Mouse (Mus musculus): ENCODE results near the gene Gm37240. TPM values are rescaled to one million over a fixed set of nuclear protein-coding genes. Genes with fewer than 3 reads are reported as not detected.

Gene Gm37240
- polyA plus RNA-seq, 1 experiment from 2014 or later = 0.93 TPM

DNA sequence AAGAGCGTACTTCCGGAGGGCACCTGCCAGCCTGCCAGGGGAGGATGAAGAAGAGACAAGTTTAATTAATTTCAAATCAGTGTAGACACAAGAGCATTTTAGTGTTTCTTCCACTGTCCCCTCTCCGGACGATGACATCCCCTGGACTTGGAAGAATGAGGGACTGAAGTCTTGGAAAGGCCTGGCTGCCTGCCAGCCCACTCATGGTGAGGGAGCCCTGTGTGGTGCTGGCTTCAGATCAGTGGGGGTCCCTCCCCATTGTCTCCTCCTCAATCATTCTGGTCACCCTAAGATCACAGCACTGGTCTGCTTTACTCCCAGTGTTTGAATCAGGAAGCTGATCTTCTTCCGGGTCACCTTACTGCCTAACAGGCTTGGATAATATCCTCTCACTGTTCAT is 1185.4 kb downstream of the Gm37240 start:
- no peak for ATAC-seq
- 52% methylated on average over 5 of the region's 5 CpGs for WGBS
- Histone ChIP-seq H3K4me1 (ENCODE audit: control insufficient read depth, insufficient read depth, low read depth, low read length) (no peaks in the 10 kb centered on the region), H3K4me3 (ENCODE audit: low read length) (no peak overlapping the region), H3K9me3 (ENCODE audit: control insufficient read depth, low read length) (no peaks in the 10 kb centered on the region), H3K9ac (ENCODE audit: low read depth, low read length) (no peak overlapping the region), H3K27me3 (replicated peaks; ENCODE audit: control insufficient read depth, insufficient read depth, low read length) (no peaks in the 10 kb centered on the region), H3K4me2 (ENCODE audit: low read length) (no peak overlapping the region), H3K36me3 (ENCODE audit: control insufficient read depth, insufficient read depth, low read length) (no peaks in the 10 kb centered on the region), H3K27ac (ENCODE audit: low read depth, low read length) (no peak overlapping the region)

DNA sequence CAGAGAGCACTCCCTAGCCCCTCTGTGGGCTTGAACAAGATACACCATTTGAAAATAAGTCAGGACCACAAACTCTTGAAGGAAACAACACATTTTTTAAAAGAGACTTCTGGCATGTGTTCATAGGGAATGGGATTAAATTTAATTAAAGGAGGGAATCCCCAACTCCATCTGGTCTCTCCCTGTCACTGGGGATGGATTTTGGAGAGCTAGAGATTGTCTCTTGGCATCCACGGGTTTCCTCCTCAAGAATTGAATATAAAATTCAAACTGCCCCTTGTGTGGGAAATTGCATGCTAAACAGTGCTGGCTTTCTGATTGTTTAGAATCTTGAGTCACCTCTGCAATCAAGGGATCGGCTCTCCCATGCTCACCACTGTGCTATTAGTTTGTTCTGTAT is 1185.8 kb downstream of the Gm37240 start:
- H3K36me3 ChIP-seq (ENCODE audit: control insufficient read depth, insufficient read depth, low read length) = no peaks in the 10 kb centered on the region
- H3K4me3 ChIP-seq (ENCODE audit: low read length) = no peak overlapping the region
- no peak for ATAC-seq
- H3K27me3 ChIP-seq (replicated peaks; ENCODE audit: control insufficient read depth, insufficient read depth, low read length) = no peaks in the 10 kb centered on the region
- H3K4me1 ChIP-seq (ENCODE audit: control insufficient read depth, insufficient read depth, low read depth, low read length) = peaks cover 1% of the 10 kb centered on the region
- no peak overlapping the region for H3K27ac ChIP-seq (ENCODE audit: low read depth, low read length)
- no peaks in the 10 kb centered on the region for H3K9me3 ChIP-seq (ENCODE audit: control insufficient read depth, low read length)
- H3K9ac ChIP-seq (ENCODE audit: low read depth, low read length) = no peak overlapping the region
- H3K4me2 ChIP-seq (ENCODE audit: low read length) = no peak overlapping the region
- 55% methylated on average over 2 of the region's 2 CpGs for WGBS

DNA sequence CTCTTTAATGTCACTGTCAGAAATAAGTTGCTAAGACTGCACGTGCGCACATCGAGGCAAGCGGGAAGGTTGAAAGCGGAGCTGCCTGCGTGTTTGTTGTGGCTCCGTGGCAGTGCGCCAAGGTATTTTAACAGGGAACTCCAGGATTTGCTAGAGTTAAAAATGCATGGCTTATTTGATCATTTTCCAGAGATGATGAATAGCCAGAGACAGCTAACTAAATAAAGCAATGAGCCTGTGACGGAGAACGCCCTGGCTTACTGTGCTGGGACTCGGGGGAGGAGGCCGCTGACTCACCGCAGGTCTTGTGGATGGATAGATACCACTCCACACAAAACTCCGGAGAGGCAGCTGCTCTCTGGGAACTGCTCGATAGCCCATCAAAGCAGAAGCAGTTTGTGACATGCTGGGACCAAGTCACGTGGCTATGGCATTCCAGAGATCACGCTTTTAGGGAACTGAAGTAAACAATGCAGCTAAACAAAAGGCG is 1190.8 kb downstream of the Gm37240 start:
- Histone ChIP-seq H3K4me1 (ENCODE audit: control insufficient read depth, insufficient read depth, low read depth, low read length) (peaks cover 8% of the 10 kb centered on the region), H3K4me3 (ENCODE audit: low read length) (no peak overlapping the region), H3K27me3 (replicated peaks; ENCODE audit: control insufficient read depth, insufficient read depth, low read length) (no peaks in the 10 kb centered on the region), H3K9ac (ENCODE audit: low read depth, low read length) (no peak overlapping the region), H3K36me3 (ENCODE audit: control insufficient read depth, insufficient read depth, low read length) (no peaks in the 10 kb centered on the region), H3K9me3 (ENCODE audit: control insufficient read depth, low read length) (no peaks in the 10 kb centered on the region), H3K27ac (ENCODE audit: low read depth, low read length) (no peak overlapping the region), H3K4me2 (ENCODE audit: low read length) (peak overlapping the region; percentile 47)
- 19% methylated on average over 18 of the region's 18 CpGs for WGBS
- peak; percentile 43; the same call in 1 of the 2 replicates for ATAC-seq

DNA sequence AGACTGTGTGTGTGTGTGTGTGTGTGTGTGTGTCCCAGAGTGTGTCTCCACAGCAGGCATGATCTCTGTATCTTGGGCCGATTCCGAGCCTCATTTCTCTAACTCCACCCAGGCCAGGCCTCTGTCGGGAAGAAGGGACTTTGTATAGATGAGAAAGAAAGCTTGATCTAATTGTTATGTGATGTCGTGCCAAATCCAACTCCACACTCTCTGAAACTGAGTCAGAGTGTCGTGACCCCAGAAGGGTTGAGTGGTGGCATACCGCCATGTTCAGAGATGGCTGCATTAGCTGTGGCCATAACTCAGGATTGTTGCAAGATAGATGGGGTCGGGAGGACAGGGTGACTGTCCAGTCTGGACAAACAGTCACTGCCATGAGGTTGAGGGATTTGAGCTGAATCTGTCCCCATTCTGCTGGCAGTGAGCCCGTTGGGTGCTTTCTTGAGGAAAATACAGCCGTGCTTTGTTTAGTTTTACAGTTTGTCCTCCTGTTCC is 1191.4 kb downstream of the Gm37240 start:
- 55% methylated on average over 9 of the region's 9 CpGs for WGBS
- H3K36me3 ChIP-seq (ENCODE audit: control insufficient read depth, insufficient read depth, low read length) = no peaks in the 10 kb centered on the region
- peaks cover 8% of the 10 kb centered on the region for H3K4me1 ChIP-seq (ENCODE audit: control insufficient read depth, insufficient read depth, low read depth, low read length)
- H3K4me2 ChIP-seq (ENCODE audit: low read length) = peak overlapping the region; percentile 47
- H3K9ac ChIP-seq (ENCODE audit: low read depth, low read length) = no peak overlapping the region
- no peak overlapping the region for H3K27ac ChIP-seq (ENCODE audit: low read depth, low read length)
- H3K4me3 ChIP-seq (ENCODE audit: low read length) = no peak overlapping the region
- H3K27me3 ChIP-seq (replicated peaks; ENCODE audit: control insufficient read depth, insufficient read depth, low read length) = no peaks in the 10 kb centered on the region
- no peaks in the 10 kb centered on the region for H3K9me3 ChIP-seq (ENCODE audit: control insufficient read depth, low read length)
- ATAC-seq = peak; percentile 35; the same call in 1 of the 2 replicates

DNA sequence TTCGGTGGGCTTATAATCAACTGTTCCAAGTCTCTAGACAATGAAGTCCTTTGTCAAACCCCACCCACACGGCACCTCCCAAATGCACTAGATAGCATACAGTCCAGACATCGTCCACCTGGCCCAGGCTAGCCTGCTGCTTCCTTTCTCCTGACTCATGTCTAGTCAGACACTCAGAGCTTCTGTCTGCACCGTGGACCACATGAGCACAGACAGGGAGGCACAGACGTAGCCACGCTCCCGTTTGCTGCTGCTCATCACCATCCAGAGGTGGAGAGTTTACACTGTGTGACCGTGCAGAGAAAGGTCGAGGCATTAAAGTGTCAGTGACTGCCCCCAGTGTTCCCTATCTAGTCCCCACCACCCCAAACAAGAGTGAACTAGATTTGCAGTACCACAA is 1191.9 kb downstream of the Gm37240 start:
- Histone ChIP-seq H3K27me3 (replicated peaks; ENCODE audit: control insufficient read depth, insufficient read depth, low read length) (no peaks in the 10 kb centered on the region), H3K9me3 (ENCODE audit: control insufficient read depth, low read length) (no peaks in the 10 kb centered on the region), H3K9ac (ENCODE audit: low read depth, low read length) (no peak overlapping the region), H3K4me3 (ENCODE audit: low read length) (no peak overlapping the region), H3K27ac (ENCODE audit: low read depth, low read length) (no peak overlapping the region), H3K4me2 (ENCODE audit: low read length) (no peak overlapping the region), H3K36me3 (ENCODE audit: control insufficient read depth, insufficient read depth, low read length) (no peaks in the 10 kb centered on the region), H3K4me1 (ENCODE audit: control insufficient read depth, insufficient read depth, low read depth, low read length) (peaks cover 8% of the 10 kb centered on the region)
- 71% methylated on average over 9 of the region's 9 CpGs for WGBS
- 0 out of 2 replicates have a peak, but pooled peaks have one; percentile 7 for ATAC-seq

DNA sequence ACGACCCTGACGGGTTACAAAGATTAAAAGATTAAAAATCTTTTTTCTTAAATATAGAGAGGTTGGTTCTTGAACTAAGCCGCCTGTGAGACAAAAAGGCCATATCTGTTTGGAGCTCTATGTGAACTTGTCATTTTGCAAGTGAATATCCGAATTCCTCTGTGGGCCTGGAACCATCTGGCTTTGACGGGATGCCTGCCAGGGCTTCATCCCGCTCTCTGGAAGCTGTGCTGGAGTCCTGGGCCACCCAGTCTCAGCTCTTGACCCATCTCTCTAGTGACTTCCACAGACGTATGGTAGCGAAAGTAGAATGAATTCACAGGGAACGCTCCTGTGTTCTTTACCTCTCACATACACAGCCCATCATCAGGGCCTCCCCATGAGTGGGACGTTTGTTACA is 1193.4 kb downstream of the Gm37240 start:
- Histone ChIP-seq H3K4me2 (ENCODE audit: low read length) (no peak overlapping the region), H3K4me1 (ENCODE audit: control insufficient read depth, insufficient read depth, low read depth, low read length) (peaks cover 8% of the 10 kb centered on the region), H3K9me3 (ENCODE audit: control insufficient read depth, low read length) (no peaks in the 10 kb centered on the region), H3K27me3 (replicated peaks; ENCODE audit: control insufficient read depth, insufficient read depth, low read length) (no peaks in the 10 kb centered on the region), H3K36me3 (ENCODE audit: control insufficient read depth, insufficient read depth, low read length) (no peaks in the 10 kb centered on the region), H3K27ac (ENCODE audit: low read depth, low read length) (no peak overlapping the region), H3K9ac (ENCODE audit: low read depth, low read length) (no peak overlapping the region), H3K4me3 (ENCODE audit: low read length) (no peak overlapping the region)
- ATAC-seq = no peak
- 76% methylated on average over 10 of the region's 10 CpGs for WGBS

DNA sequence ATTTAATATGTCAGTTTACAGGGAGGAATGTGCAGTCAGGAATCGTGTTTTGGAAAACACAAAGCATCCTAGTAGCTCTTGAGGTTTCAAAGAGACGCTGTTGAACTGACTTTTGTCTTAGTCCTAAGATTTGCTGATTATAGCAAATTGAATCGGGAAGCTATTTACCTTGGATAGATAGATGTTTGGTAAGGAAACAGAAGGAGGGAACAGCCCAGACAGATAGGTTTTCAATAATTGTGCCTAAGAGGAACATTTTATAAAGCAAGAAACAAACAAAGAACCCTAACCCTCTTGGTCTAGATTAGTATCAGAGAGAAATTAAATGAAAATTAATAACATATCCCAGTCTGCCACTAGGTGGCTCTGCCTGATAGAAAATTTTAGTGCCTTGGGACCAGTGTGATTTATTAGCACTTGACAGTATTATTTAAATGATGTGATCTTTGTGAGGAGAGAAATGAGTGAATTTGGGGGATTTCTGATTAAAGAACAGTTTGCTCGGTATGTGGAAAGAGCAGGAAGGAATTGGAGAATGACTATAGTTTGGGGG is 1194.6 kb downstream of the Gm37240 start:
- H3K4me2 ChIP-seq (ENCODE audit: low read length) = no peak overlapping the region
- ATAC-seq = no peak
- WGBS = 55% methylated on average over 4 of the region's 4 CpGs
- H3K36me3 ChIP-seq (ENCODE audit: control insufficient read depth, insufficient read depth, low read length) = no peaks in the 10 kb centered on the region
- no peak overlapping the region for H3K4me3 ChIP-seq (ENCODE audit: low read length)
- H3K27ac ChIP-seq (ENCODE audit: low read depth, low read length) = no peak overlapping the region
- H3K4me1 ChIP-seq (ENCODE audit: control insufficient read depth, insufficient read depth, low read depth, low read length) = peaks cover 8% of the 10 kb centered on the region
- no peak overlapping the region for H3K9ac ChIP-seq (ENCODE audit: low read depth, low read length)
- no peaks in the 10 kb centered on the region for H3K9me3 ChIP-seq (ENCODE audit: control insufficient read depth, low read length)
- H3K27me3 ChIP-seq (replicated peaks; ENCODE audit: control insufficient read depth, insufficient read depth, low read length) = no peaks in the 10 kb centered on the region

DNA sequence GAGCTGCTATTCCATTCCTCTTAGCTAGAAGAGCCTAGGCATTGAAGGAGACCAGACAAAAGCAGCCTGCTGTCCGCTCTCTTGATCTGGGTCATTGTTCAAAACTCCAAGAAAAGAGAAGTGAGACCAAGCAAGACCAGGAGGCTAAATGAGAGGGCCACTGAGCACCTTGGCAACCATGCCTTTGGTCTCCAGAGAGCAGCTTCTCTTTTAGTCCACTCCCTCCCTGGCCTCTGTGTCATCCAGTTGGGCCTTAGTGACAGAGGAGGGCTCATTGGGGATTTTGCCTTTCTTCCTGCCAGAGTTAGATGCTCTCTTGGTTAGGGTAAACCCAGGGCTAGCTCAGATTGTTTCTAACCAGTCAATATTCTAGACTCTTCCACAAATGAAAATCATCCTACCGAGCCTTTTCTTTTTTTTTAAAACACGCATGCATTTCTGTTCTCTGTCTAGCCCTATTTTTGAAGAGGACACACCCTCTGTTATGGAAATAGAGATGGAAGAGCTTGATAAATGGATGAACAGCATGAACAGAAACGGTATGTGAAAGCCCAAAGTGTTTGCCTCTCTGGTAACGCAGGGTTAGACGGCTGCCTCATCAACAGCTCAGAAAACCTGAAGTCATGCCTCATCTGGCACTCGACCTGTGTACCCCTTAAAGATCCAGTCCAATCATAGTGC is 1197.1 kb downstream of the Gm37240 start:
- Histone ChIP-seq H3K9me3 (ENCODE audit: control insufficient read depth, low read length) (no peaks in the 10 kb centered on the region), H3K36me3 (ENCODE audit: control insufficient read depth, insufficient read depth, low read length) (no peaks in the 10 kb centered on the region), H3K27ac (ENCODE audit: low read depth, low read length) (no peak overlapping the region), H3K27me3 (replicated peaks; ENCODE audit: control insufficient read depth, insufficient read depth, low read length) (no peaks in the 10 kb centered on the region), H3K4me1 (ENCODE audit: control insufficient read depth, insufficient read depth, low read depth, low read length) (no peaks in the 10 kb centered on the region; the same call in 1 of the 2 replicates), H3K9ac (ENCODE audit: low read depth, low read length) (no peak overlapping the region), H3K4me2 (ENCODE audit: low read length) (no peak overlapping the region), H3K4me3 (ENCODE audit: low read length) (no peak overlapping the region)
- ATAC-seq = no peak
- 52% methylated on average over 7 of the region's 7 CpGs for WGBS

DNA sequence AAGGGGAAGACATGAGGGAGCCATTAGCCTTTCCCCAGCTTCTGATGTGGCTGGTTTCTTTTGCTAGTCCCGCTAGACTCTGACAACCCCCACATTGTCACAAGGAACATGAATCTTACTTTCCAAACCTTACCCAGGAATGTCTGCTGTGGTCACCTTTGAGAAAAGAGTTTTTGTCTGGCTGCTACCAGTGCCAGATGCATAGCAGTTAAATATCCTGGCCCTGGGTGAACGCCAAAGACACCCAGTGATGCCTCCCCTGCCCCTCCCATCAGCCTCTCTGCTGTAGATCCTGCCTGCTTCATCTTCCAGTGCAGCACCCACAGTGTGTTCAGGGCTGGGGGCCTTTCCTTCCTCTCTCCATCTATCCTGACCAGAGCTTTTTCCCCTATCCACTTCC is 1197.7 kb downstream of the Gm37240 start:
- Histone ChIP-seq H3K4me1 (ENCODE audit: control insufficient read depth, insufficient read depth, low read depth, low read length) (no peaks in the 10 kb centered on the region; the same call in 1 of the 2 replicates), H3K9ac (ENCODE audit: low read depth, low read length) (no peak overlapping the region), H3K27me3 (replicated peaks; ENCODE audit: control insufficient read depth, insufficient read depth, low read length) (no peaks in the 10 kb centered on the region), H3K36me3 (ENCODE audit: control insufficient read depth, insufficient read depth, low read length) (no peaks in the 10 kb centered on the region), H3K9me3 (ENCODE audit: control insufficient read depth, low read length) (no peaks in the 10 kb centered on the region), H3K27ac (ENCODE audit: low read depth, low read length) (no peak overlapping the region), H3K4me3 (ENCODE audit: low read length) (no peak overlapping the region), H3K4me2 (ENCODE audit: low read length) (no peak overlapping the region)
- no peak for ATAC-seq
- 71% methylated on average over 2 of the region's 2 CpGs for WGBS

Data from hindbrain, embryonic 16.5 days (tissue).